Mouse (Mus musculus): ENCODE results near the gene Cacna2d3. TPM values are rescaled to one million over a fixed set of nuclear protein-coding genes. Genes with fewer than 3 reads are reported as not detected.

Cacna2d3 gene
- total and polyA plus RNA-seq, 3 experiments = not detected

- no peaks in the 10 kb centered on the region for H3K4me1 ChIP-seq (ENCODE audit: control insufficient read depth in 1 of 2, insufficient read depth in 2 of 2, low read length in 2 of 2)
- no peak for DNase-seq (ENCODE audit: low read depth, low spot score)
- no peak overlapping the region for H3K4me3 ChIP-seq (ENCODE audit: control insufficient read depth in 1 of 2, insufficient read depth in 1 of 2, low read depth in 2 of 2, low read length in 2 of 2)
- H3K9me3 ChIP-seq (replicated peaks; ENCODE audit: insufficient read depth, low read length) = no peaks in the 10 kb centered on the region
- H3K9ac ChIP-seq (ENCODE audit: control insufficient read depth, low read depth, low read length, poor library complexity, severe bottlenecking) = no peak overlapping the region
- H3K36me3 ChIP-seq (ENCODE audit: control insufficient read depth in 1 of 2, insufficient read depth in 2 of 2, low read length in 2 of 2) = no peaks in the 10 kb centered on the region
- no peak overlapping the region for H3K27ac ChIP-seq (ENCODE audit: control insufficient read depth, low read depth, low read length)
- no peaks in the 10 kb centered on the region for H3K79me2 ChIP-seq (ENCODE audit: control insufficient read depth, insufficient read depth, low read length, poor library complexity)
- H3K27me3 ChIP-seq (ENCODE audit: control insufficient read depth in 1 of 2, insufficient read depth in 2 of 2, low read length in 2 of 2) = no peaks in the 10 kb centered on the region
- no peak for TF ChIP-seq POLR2AphosphoS5 (IDR thresholded peaks at IDR 0.05; ENCODE audit: borderline replicate concordance, low read depth, low read length)
- no peak for TF ChIP-seq ETS1 (IDR thresholded peaks at IDR 0.05; ENCODE audit: low read depth, low read length)
- no peak for TF ChIP-seq POLR2A (IDR thresholded peaks at IDR 0.05; ENCODE audit: control insufficient read depth in 1 of 2, insufficient read depth in 1 of 2, low read depth in 1 of 2, low read length in 2 of 2, poor library complexity in 1 of 2)
- no peak for TF ChIP-seq ZC3H11A (IDR thresholded peaks at IDR 0.05; ENCODE audit: low read depth, low read length)
- no peak for TF ChIP-seq EP300 (IDR thresholded peaks at IDR 0.05; ENCODE audit: low read depth in 1 of 2, low read length in 2 of 2)
- no peak for TF ChIP-seq TBP (IDR thresholded peaks at IDR 0.05; ENCODE audit: low read depth, low read length)
- no peak for TF ChIP-seq GATA1 (IDR thresholded peaks at IDR 0.05; ENCODE audit: low read depth, low read length)
- TF ChIP-seq SMC3 (IDR thresholded peaks at IDR 0.05; ENCODE audit: low read depth, low read length) = no peak
Measured at GRCm38 (mm10) chr14:29366911-29367310, 354.8 kb downstream of the Cacna2d3 start.

GRCm38 (mm10) chr14:29362448-29362847, 359.2 kb downstream of the Cacna2d3 start:
- H3K4me3 ChIP-seq (ENCODE audit: control insufficient read depth in 1 of 2, insufficient read depth in 1 of 2, low read depth in 2 of 2, low read length in 2 of 2) = no peak overlapping the region
- H3K9me3 ChIP-seq (replicated peaks; ENCODE audit: insufficient read depth, low read length) = no peaks in the 10 kb centered on the region
- H3K79me2 ChIP-seq (ENCODE audit: control insufficient read depth, insufficient read depth, low read length, poor library complexity) = no peaks in the 10 kb centered on the region
- no peak overlapping the region for H3K27ac ChIP-seq (ENCODE audit: control insufficient read depth, low read depth, low read length)
- DNase-seq (ENCODE audit: low read depth, low spot score) = no peak
- H3K9ac ChIP-seq (ENCODE audit: control insufficient read depth, low read depth, low read length, poor library complexity, severe bottlenecking) = no peak overlapping the region
- no peaks in the 10 kb centered on the region for H3K27me3 ChIP-seq (ENCODE audit: control insufficient read depth in 1 of 2, insufficient read depth in 2 of 2, low read length in 2 of 2)
- no peak for TF ChIP-seq NRF1 (IDR thresholded peaks at IDR 0.05; ENCODE audit: insufficient read depth, low read depth, low read length, poor library complexity, severe bottlenecking)
- TF ChIP-seq GATA1 (IDR thresholded peaks at IDR 0.05; ENCODE audit: low read depth, low read length) = no peak
- TF ChIP-seq CHD2 (IDR thresholded peaks at IDR 0.05; ENCODE audit: low read length) = no peak
- no peak for TF ChIP-seq EP300 (IDR thresholded peaks at IDR 0.05; ENCODE audit: low read depth in 1 of 2, low read length in 2 of 2)
- no peak for TF ChIP-seq USF1 (IDR thresholded peaks at IDR 0.05; ENCODE audit: low read depth, low read length)
- TF ChIP-seq CTCF (IDR thresholded peaks at IDR 0.05 in 2 of 3, conservative IDR thresholded peaks at IDR 0.05 in 1 of 3; ENCODE audit: control insufficient read depth in 1 of 3, insufficient read depth in 1 of 3, low read depth in 2 of 3, low read length in 3 of 3, poor library complexity in 1 of 3, severe bottlenecking in 1 of 3) = no peak
- no peaks in the 10 kb centered on the region for H3K36me3 ChIP-seq (ENCODE audit: control insufficient read depth in 1 of 2, insufficient read depth in 2 of 2, low read length in 2 of 2)
- H3K4me1 ChIP-seq (ENCODE audit: control insufficient read depth in 1 of 2, insufficient read depth in 2 of 2, low read length in 2 of 2) = no peaks in the 10 kb centered on the region

- Histone ChIP-seq H3K9me3 (replicated peaks; ENCODE audit: insufficient read depth, low read length) (no peaks in the 10 kb centered on the region), H3K36me3 (ENCODE audit: control insufficient read depth in 1 of 2, insufficient read depth in 2 of 2, low read length in 2 of 2) (no peaks in the 10 kb centered on the region), H3K79me2 (ENCODE audit: control insufficient read depth, insufficient read depth, low read length, poor library complexity) (no peaks in the 10 kb centered on the region), H3K27me3 (ENCODE audit: control insufficient read depth in 1 of 2, insufficient read depth in 2 of 2, low read length in 2 of 2) (no peaks in the 10 kb centered on the region), H3K9ac (ENCODE audit: control insufficient read depth, low read depth, low read length, poor library complexity, severe bottlenecking) (no peak overlapping the region), H3K4me1 (ENCODE audit: control insufficient read depth in 1 of 2, insufficient read depth in 2 of 2, low read length in 2 of 2) (no peaks in the 10 kb centered on the region), H3K27ac (ENCODE audit: control insufficient read depth, low read depth, low read length) (no peak overlapping the region), H3K4me3 (ENCODE audit: control insufficient read depth in 1 of 2, insufficient read depth in 1 of 2, low read depth in 2 of 2, low read length in 2 of 2) (no peak overlapping the region)
- DNase-seq (ENCODE audit: low read depth, low spot score) = no peak
- TF ChIP-seq POLR2AphosphoS5 (IDR thresholded peaks at IDR 0.05; ENCODE audit: borderline replicate concordance, low read depth, low read length) (no peak), ZMIZ1 (IDR thresholded peaks at IDR 0.05; ENCODE audit: low read depth, low read length) (no peak), POLR2A (IDR thresholded peaks at IDR 0.05; ENCODE audit: control insufficient read depth in 1 of 2, insufficient read depth in 1 of 2, low read depth in 1 of 2, low read length in 2 of 2, poor library complexity in 1 of 2) (no peak), TBP (IDR thresholded peaks at IDR 0.05; ENCODE audit: low read depth, low read length) (no peak), EP300 (IDR thresholded peaks at IDR 0.05; ENCODE audit: low read depth in 1 of 2, low read length in 2 of 2) (no peak), ELF1 (IDR thresholded peaks at IDR 0.05; ENCODE audit: low read depth, low read length) (no peak)
Measured at GRCm38 (mm10) chr14:29350627-29351026, 371.0 kb downstream of the Cacna2d3 start.

Measured in MEL (cell line).